Mouse (Mus musculus) gastrocnemius, postnatal 25 days (tissue): ENCODE results near the gene 4930564D02Rik. TPM values are rescaled to one million over a fixed set of nuclear protein-coding genes. Genes with fewer than 3 reads are reported as not detected.
A peak's percentile ranks its signal among the peaks of the same experiment; 100 is the strongest.

ENCODE experiments used
- DNase-seq: peaks from one replicate; pipeline ENCODE4 v3.0.0; 2022
- total RNA-seq, 2 experiments: library from RNA; stranded (reverse); gene quantifications; 1 replicate in 1 of 2; 2 replicates in 1 of 2; pipeline ENCODE4 v1.2.3; 2021

4930564D02Rik gene
- total RNA-seq, 2 experiments from 2014 or later, result not detected

- DNase-seq, result peak; percentile 73
These were observed 7.8 kb upstream of the 4930564D02Rik start for GRCm38 (mm10) chr3:105058627-105059513.

- DNase-seq, result no peak
These were observed 6.7 kb upstream of the 4930564D02Rik start for GRCm38 (mm10) chr3:105059911-105060310.

GRCm38 (mm10) chr3:105060992-105061391 is 5.7 kb upstream of the 4930564D02Rik start:
- no peak for DNase-seq

DNA sequence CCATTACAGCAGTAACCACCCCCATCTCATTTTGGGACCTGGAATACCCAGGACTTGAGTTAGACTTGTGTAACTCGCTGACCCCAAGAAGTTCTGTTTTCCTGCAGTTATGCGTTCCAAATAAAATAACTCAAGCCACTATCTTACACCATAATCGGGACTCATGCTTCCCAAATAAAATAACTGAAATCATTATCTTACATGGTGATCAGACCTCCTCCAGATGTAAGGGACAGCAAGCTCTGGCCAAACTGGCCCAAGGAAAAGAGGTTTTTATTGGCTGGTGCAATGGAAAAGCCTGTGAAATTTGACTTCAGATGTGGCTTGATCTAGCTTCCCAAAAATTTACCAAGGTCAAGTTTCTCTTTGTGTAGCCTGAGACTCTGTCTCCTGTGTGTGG is 5.1 kb upstream of the 4930564D02Rik start:
- no peak for DNase-seq

GRCm38 (mm10) chr3:105061991-105062390 is 4.7 kb upstream of the 4930564D02Rik start:
- DNase-seq, result no peak

GRCm38 (mm10) chr3:105062676-105063075 is 4.0 kb upstream of the 4930564D02Rik start:
- DNase-seq, result no peak

- DNase-seq, result no peak
These were observed 3.9 kb downstream of the 4930564D02Rik start for GRCm38 (mm10) chr3:105070553-105070952.

GRCm38 (mm10) chr3:105071251-105071650 is 4.6 kb downstream of the 4930564D02Rik start:
- DNase-seq, result no peak

DNA sequence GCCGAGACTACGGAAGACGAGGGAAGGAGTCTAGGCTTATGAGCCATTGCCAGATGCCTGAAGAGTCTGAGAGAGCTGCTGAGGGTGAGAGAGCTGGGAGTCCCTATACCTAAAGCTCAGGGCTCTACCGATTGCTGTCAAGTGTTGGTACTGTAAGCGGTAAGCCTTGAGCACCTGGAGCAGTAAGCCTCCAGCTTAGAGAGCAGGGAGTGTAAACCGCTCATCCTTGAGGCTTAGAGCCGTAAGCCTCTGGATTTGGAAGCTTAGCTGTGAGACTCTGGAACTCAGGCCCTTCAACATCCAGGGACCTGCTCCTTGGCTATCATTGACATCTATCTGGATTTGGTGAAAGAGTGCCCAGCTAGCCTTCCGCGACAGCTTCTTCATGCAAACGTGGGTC is 5.9 kb downstream of the 4930564D02Rik start:
- no peak for DNase-seq

DNA sequence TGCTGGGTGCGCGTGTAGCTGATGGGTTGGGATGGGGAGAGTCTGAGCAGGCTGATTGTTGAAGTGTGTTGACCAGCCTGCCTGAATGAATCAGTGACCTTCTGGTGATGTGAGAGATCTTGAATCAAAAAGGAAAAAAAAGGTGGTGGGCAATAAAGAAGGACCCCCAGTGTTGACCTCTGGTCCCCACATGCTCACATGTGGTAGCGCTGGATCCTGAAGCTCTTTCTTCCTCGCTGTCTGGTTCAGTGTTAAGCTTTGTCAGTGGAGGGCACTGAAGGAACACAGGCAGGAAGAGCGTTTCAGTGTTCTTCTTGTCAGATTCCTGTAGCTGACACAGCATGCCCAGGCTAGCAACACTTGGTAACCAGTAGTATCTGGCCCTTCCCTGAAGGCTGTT is 9.2 kb downstream of the 4930564D02Rik start:
- DNase-seq, result no peak

- peak; percentile 46 for DNase-seq
These were observed 11.7 kb downstream of the 4930564D02Rik start for GRCm38 (mm10) chr3:105078231-105078826.

DNA sequence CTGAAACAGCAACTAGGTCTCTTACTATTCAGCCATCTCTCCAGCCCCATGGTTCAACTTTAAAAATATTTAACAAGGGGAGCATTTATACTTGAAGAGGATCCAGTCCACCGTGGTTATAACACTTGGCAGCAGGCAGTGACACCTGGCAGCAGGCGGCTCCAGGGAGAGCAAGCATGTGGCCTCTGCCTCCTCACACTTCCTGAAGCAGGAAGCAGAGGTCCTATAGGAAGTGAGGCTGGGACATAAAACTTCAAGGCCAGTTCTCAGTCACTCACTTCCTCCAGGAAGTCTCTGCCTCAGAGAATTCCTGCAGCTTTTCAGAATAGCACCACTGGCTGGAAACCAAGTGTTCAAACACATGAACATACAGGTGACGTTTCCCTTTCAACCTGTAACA is 20.7 kb downstream of the 4930564D02Rik start:
- DNase-seq, result peak; percentile 12

DNA sequence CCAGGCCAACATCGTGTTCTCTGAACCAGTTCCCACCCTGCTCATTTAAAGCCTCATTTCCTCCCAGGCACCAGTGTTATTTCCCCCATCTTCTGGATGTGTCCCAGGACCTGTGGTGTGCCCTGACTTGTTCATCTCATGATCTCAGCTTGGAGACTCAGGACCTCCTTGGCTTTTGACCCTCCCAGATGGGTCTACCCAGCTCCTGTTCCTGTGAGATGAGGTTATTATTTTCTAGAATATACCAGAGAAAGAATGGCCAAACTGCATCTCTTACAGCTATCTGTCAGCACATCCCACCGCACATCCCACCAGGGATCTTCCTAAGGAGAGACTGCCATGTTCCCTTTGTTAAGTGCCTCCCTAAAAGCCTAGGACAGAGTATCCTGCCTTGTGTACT is 22.0 kb downstream of the 4930564D02Rik start:
- DNase-seq, result no peak

DNA sequence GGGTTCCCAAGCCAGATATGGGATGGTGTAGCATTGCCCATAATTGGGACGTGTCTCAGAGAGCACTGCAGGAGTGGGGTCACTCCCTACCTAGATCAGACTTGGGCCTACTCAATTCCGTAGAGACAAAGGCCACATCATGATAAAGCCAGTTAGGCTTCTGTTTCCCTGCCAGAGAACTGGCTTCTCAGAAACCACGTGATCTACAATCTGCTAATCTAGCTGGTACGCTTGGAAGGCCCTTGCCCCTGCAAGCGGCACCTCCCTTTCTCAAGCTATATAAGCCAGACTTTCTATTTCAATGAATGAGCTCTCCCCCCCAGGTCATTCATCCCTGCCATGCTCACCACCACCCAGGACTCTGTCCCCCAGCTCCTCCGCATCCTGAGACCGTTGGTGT is 23.5 kb downstream of the 4930564D02Rik start:
- no peak for DNase-seq

GRCm38 (mm10) chr3:105090981-105091380 is 24.3 kb downstream of the 4930564D02Rik start:
- no peak for DNase-seq

DNA sequence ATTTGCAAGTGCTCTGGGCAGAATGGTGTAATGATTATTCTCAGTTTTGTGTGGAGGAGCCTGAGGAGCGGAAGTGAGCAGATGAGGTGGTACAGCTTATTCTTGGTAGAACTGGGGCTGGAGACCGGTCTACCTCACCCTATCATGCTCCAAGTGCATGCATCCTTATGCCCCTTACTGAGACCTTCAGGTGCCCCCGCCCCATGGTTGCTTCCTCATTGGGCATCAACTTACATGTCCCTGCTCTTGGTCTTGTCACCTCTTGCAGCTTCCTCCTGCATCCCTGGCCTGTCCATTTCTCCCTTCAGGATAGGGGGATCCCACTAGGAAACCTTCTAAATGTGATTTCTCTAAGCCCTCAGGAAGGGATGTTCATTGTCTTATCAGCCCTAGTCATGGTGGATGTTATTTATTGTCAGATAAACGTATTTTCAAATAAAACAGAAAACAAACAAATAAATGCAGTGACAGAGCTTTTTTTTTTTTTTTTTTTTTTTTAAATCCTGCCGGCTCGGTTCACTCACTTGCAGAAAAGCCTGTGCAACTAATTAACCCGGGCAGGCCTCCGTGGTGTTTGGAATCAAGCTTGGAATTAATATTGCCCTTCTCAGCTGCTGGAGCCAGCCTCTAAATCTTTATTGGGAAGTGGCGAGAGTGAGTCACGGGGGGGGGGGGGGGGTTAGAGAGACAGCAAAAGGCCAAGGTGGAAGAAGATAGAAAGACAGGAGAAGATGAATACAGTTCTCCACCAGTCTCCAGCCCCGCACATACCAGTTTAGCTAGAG is 26.3 kb downstream of the 4930564D02Rik start:
- DNase-seq, result no peak

DNA sequence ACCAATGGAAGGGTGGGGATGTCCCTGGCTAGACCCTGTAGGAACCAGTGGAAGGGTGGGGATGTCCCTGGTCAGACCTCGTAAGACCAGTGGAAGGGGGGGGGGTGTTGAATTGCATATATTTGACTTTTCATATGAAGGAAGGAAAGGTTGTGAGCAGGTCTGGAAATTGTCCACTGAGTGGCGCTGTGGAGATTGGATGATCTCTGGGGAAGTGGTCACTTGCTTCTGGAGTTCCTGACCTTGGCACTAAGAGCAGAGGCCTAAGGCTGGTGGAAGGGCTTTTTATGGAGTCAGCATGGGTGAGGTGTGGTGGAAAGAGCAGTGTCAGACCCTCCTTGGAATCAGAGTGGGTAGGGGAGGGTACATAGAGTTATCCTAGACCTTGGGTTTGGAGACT is 27.8 kb downstream of the 4930564D02Rik start:
- no peak for DNase-seq

DNA sequence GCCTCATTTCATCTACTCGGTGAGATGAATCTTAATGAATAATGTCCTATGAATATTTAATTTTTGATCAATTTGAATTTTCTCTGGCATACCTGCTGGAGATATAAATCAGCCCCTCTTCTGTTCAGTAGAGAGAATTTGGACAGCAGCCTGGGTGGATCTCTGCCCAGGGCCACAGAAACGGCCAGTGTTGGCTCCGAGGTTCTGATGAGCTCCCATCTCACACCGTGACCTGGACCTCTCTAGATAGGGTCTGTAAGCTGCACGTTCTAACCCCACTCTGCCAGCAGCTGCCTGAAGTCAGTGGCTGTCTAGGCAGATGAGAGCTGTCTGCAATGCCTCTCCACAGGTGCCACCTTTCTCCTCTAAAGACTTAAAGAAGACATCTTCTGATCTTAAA is 28.4 kb downstream of the 4930564D02Rik start:
- DNase-seq, result no peak

DNA sequence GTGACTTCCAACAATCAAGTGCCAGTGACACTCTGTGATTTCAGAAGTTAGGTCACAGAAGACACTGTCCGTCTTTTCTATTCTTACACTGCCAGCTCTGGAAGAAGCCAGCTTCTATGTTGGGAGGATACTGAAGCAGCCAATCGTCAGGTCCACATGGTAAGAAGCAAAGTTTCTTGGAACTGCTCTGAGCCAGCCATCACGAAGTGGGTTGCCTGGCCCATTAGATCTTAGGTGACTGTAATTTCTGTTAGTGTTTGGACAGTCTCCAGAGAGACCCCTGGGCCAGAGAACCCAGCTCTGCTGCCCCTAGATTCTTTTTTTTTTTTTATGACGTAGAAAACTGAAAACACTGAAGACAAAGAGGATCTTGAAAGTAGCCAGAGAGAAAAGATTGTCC is 30.9 kb downstream of the 4930564D02Rik start:
- DNase-seq, result no peak

GRCm38 (mm10) chr3:105099526-105100269 is 33.1 kb downstream of the 4930564D02Rik start:
- DNase-seq, result no peak

DNA sequence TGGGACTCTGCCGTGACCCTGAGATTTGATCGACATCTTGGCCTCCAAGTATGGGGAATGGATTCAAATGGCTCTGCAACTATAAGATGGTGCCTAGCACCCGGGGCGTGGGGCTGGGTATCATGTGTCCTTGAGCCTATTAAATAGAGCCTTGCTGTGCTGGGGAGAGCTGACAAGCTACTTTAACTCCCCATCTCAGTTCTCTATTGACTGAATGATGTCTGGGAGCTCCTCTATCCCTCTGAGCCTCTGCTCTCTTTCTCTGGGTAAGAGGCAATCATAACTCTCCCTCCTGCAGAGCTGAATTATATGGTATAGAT is 33.6 kb downstream of the 4930564D02Rik start:
- no peak for DNase-seq

DNA sequence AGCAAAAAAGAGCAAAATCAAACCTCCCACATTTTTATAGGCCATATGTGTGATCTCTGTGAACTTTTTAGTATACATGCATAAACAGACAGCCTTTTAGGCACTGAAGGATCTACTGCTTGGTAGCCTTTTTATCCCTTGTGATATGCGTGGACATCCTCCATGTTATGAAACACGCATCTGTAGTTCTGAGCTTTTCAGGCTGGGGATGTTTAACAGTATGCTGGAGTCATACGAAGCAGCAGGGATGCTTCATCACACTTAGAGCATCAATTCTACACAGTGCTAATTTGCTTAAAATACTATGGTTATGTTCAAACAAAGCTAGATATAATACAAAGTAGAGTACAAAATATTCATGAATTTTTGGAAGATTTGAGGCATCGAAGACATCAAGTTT is 39.2 kb downstream of the 4930564D02Rik start:
- no peak for DNase-seq
